Mouse (Mus musculus) monocyte, adult 5-6 weeks (primary cell): ENCODE measurements around the gene Kifc5b. TPM values are rescaled to one million over a fixed set of nuclear protein-coding genes. Genes with fewer than 3 reads are reported as not detected.

Experiments
- ATAC-seq: fragments of 153-309, 156-312 bp; replicated peaks from 2 replicates; pipeline ENCODE4 v1.8.0; 2017; ENCODE audit warnings: mild to moderate bottlenecking; ENCODE audit not compliant: low TSS enrichment, insufficient number of reproducible peaks, severe bottlenecking, poor library complexity, low FRiP score
- total RNA-seq: library from RNA; stranded (forward); fragments of 200-1000, 200-491, 200-594 nt; gene quantifications from 3 replicates; pipeline ENCODE4 v1.2.3, GENCODE M21; 2017

Kifc5b gene
- total RNA-seq, 1 experiment from 2014 or later: 2.3 TPM

DNA sequence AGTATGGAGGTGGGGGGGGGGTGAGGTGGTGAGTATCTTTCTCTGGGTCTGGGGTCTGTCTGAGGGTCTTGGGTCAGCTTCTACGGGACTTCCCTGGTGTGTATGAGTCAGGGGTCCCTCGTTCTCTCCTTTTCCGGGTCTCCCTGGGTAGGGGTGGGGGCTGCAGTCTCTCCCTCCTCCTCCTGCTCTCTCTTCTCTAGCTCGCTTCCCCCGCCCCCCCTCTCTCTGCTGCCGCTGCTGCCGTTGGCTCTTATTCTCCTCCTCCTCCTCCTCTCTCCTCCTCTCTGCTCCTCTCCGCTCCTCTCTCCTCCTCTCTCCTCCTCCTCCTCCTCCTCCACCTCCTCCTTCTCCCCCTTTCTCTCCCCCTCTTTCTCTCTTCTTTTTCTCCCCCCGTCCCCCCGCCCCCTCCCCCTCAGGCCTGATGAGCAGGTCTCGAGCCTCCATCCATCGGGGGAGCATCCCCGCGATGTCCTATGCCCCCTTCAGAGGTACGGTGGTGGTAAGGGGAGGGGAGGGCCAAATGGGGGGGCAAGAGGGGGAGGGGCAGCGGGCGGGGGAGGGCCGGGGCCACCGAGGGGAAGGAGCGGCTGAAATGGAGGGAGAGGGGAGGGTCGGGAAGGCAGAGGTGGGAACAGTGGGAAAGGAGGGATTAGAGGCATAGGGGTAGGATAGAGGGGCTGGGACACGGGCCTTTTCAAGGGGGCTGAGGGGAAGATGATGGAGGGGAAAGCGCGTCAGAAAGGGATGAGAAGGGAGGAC, 24.3 kb downstream of the Kifc5b start, which contains the start of gene Syngap1:
TSS of gene Syngap1 (plus strand) at position 223 of the 759 bp plus-strand sequence.
- ATAC-seq: no peak

DNA sequence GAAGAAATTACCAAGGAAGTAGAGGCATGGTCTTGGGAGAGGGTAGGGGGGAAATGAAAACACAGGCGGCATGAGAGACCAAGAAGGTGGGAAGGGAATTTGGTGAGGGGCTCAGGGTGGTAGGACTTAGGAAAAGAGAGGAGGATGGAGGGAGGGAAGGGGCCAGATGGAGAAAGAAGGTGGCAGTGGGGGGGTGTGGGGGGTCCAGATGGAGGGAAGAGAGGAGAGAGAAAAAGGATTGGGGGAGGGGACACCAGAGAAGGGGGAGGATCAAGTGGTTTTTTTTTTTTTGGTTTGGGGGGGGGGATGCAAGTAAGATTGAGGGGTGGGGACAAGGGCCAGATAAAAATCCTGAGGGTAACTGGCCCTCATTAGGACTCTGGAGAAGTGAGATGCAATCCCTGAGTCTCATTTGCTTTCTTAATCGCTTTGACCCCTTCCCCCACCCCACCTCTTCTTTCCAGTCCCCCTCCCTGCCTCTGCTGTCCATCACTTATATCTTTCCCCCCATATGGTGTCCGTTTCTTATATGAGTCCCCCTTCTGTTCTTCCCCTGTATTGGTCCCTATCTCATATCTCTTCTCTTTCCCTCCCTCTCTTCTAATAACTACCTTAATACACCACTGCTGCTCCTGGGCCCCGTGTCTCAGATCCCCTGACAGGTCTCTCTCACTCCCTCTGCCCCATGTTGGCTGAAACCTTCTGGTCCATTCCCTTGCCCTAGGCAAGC, 25.1 kb downstream of the Kifc5b start:
- ATAC-seq: no peak

- no peak for ATAC-seq
Measured at GRCm38 (mm10) chr17:26945824-26946495, 29.1 kb downstream of the Kifc5b start.

DNA sequence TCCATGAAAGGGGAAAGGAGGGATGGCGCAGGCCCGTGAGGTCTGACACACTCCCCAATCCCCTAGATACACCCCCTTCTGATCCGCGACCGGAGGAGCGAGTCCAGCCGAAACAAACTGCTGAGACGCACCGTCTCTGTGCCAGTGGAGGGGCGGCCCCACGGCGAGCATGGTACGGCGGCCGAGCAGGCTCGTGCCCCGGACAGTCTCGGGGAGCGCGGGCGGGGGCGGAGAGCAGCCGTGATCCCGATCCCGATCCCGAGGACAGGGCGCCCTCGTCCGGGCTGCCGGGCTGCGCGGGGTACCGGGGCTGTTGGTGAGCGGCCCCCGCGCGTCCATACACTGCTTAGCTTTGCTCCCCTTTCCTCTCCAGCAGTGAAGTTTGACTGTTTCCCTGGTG, 29.7 kb downstream of the Kifc5b start:
- ATAC-seq: no peak

DNA sequence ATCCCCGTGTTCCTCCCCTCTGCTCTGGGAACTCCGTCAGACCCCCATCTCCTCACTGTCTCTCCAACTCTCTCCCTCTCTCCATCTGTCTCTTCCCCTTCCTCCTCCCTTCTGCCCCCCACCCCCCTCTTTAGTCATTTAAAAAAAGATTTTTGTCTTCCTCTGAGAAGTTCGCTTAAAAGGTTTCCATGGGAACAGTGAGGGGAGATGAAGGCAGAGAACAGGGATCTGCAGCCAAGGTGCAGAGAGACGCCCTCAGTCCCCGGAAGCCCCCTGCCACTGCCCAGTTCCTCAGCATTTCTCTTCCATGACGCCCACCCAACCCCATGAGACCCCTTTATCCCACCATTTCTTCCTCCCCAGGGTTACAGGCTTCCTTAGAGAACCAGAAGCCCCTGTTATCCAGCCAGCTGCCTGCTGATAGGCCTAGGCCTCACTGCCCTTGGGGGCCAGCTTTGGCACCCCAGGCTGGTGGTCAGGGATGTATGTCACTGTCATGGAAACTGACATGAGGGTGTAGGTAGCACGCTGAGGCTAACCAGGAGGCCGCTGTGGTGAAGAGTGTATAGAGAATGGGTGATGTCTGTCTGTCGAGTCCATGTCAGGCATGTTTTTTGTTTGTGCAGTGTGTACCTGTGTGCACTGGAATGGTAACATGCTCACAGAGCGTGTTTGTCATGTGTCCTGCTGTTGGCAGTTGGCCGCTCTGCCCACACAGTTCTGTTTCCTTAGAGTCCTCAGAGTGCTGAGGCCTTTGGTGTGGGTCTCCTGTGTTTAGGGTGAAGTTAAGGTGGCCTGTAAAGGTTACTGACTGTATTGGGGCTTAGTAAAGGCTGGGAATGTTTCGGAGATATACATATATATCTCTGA, 30.6 kb downstream of the Kifc5b start:
- ATAC-seq: no peak

- no peak for ATAC-seq
Measured at GRCm38 (mm10) chr17:26948316-26949050, 31.6 kb downstream of the Kifc5b start.

- no peak; the same call in 1 of the 2 replicates for ATAC-seq
Measured at GRCm38 (mm10) chr17:26949051-26949577, 32.2 kb downstream of the Kifc5b start.

GRCm38 (mm10) chr17:26949866-26950265, 33.0 kb downstream of the Kifc5b start:
- ATAC-seq: no peak

DNA sequence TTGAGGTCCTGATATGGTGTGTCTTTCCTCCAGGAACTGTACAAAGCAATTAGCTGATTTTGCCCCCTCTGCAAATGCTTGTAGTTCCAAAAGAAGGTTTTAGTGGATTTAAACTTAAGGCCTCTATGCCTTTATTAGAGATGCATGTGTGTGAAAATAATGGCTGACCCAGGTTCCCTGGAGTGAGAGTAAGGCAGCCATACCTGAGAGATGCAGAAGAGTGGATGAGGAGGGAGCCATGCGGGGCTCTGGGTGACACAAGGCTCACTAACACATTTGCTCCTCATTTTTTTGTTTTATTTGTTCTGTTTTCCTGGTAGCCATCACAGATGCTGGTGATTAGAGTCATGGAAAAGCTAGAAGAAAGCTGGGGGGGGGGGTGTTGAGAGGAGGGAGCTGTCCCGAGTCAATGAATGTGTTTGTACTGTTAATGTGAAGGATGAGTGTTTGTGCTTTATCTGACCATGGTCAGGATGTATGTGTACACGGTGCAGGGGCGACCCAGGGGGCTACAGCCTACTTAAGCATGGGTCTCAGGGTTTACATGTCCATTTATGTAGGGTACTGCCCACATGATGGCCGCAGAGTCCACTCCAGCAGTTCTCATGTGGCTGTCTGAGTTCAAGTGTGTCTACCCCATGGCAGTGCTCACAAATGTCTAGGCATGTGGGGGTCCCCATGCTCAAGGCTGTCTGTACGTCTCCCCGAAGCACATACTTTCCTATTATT, 33.8 kb downstream of the Kifc5b start:
- no peak for ATAC-seq

- ATAC-seq: 0 out of 2 replicates have a peak, but pooled peaks have one; percentile 36
Measured at GRCm38 (mm10) chr17:26951406-26951805, 34.5 kb downstream of the Kifc5b start.

GRCm38 (mm10) chr17:26951952-26952877, 35.3 kb downstream of the Kifc5b start:
- ATAC-seq: no peak

DNA sequence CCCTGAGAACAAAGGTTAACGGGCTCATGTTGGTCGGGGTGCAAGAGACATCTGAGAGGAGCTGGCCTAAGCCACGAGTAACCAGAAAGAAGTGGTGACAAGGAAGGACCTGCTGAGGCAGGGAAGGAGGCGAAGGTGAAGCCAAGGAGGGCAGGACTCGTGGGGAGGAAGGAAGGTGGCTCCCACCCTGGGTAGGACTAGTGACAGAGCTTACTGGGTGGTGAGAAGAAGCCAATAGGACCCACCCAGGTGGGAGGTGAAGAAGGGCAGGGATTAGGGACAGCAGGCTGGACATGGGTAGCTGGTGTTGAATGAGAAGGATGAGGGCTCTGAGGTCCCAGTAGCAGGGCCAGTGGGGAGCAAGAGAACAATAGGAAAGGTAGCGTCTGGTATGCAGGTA, 36.3 kb downstream of the Kifc5b start:
- no peak for ATAC-seq

DNA sequence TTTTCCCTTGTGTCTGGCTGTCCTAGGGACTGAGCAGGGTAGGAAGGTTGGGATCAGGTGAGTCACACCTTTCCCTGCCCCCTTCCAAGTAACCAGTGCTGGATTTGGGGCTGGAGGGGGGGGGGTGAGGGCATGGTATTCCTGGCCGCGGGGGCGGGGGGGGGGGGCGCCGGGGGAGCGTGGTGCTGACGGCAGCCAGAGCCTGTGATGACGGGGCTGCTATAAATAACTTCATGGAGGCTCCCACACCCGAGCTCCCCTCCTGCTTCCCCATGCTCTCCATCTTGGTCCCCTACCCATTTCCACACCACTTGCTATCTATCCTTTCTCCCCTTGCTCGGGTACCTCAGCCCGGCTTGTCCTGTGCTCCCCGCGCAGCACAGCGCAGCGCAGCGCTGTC, 36.8 kb downstream of the Kifc5b start:
- ATAC-seq: no peak

DNA sequence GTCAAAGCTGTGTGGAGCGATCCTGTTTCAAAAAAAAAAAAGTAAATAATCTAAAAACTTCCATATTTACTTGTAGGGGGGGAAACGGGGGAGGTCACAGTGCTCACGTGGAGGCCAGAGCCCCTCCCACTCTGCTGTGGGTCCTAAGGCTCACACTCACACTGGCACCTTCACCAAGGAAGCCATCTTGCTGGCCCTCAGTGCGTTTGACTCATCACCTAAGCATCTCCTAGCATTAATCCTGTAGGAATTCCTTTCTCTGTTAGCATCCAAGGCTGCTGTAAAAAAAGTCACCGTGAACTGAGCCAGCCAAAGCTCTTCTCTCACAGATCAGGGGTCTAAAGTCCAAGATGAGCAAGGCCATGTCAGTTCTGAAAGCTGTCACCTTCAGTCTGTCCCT, 39.4 kb downstream of the Kifc5b start:
- no peak for ATAC-seq

- no peak for ATAC-seq
Measured at GRCm38 (mm10) chr17:26956895-26957294, 40.0 kb downstream of the Kifc5b start.

GRCm38 (mm10) chr17:26957872-26958271, 41.0 kb downstream of the Kifc5b start:
- ATAC-seq: no peak
